Mouse (Mus musculus) A20 (cell line): Measurements from ENCODE around the gene Ybx1.

Experiments used
- DNase-seq: peaks from one replicate; pipeline ENCODE4 v3.0.0-alpha.2; 2011; ENCODE audit warnings: low read depth, low spot score

Gene Ybx1

GRCm38 (mm10) chr4:119238661-119239060 lies 55.7 kb downstream of the Ybx1 start:
- DNase-seq: no peak

DNA sequence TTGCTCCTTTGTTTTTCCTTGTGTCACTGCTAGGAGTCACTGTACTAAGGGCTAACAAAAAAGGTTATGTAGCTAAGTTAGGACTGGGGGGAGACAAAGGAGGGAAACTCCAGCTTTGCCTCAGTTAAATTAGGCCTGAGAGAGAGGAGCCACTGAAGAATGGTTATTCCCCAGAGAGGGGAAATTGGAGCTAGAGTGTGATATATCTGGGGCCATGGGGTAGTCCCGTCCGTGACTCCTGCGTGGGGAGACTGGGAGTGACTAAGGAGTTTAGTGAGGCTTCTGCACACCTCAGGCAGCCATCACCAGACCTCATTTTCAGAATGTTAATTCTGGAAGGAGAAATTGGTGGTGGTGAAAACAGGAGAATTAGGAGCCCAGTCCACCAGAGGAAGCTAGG lies 60.1 kb downstream of the Ybx1 start:
- no peak for DNase-seq

- DNase-seq: no peak
Observed at GRCm38 (mm10) chr4:119233256-119233901, 61.0 kb downstream of the Ybx1 start.

- peak; percentile 99 for DNase-seq
Observed at GRCm38 (mm10) chr4:119232410-119233255, 61.8 kb downstream of the Ybx1 start, which contains the start of the genes AU022252 and P3h1. AU022252 (minus strand) TSS chr4:119232712. P3h1 (plus strand) TSS chr4:119232915.
